Mouse (Mus musculus): ENCODE results near the gene Mapk10.

- TF ChIP-seq CTCF (IDR thresholded peaks at IDR 0.05; ENCODE audit: low read depth) (no peak), EP300 (optimal IDR thresholded peaks at IDR 0.05) (no peak)
These were observed 236.7 kb downstream of the Mapk10 start for GRCm38 (mm10) chr5:102974400-102974799.

All from stomach, postnatal 0 days (tissue).